Mouse (Mus musculus) cerebellum, adult 2 months (tissue): Measurements from ENCODE around the gene Tm7sf2. TPM values are rescaled to one million over a fixed set of nuclear protein-coding genes. Genes with fewer than 3 reads are reported as not detected.

Source experiments
- DNase-seq, 2 experiments: peaks; one replicate each; pipeline ENCODE4 v3.0.0; 2021
- H3K27ac ChIP-seq: fragments of 200-500 bp; 2 replicates; pipeline ENCODE4 v1.5.1; 2012; ENCODE audit warnings: low read length, control low read depth, inconsistent platforms; ENCODE audit not compliant: insufficient read depth
- H3K27me3 ChIP-seq: fragments of 200-500 bp; 2 replicates; pipeline ENCODE4 v1.6.1; 2012; ENCODE audit warnings: inconsistent platforms, mild to moderate bottlenecking, low read length, moderate library complexity; ENCODE audit not compliant: control insufficient read depth, insufficient read depth
- H3K4me1 ChIP-seq: fragments of 200-500 bp; 2 replicates; pipeline ENCODE4 v1.6.1; 2011; ENCODE audit warnings: low read length; ENCODE audit not compliant: control insufficient read depth, insufficient read depth
- H3K4me3 ChIP-seq: fragments of 200-500 bp; replicated peaks from 2 replicates; pipeline ENCODE3; 2011; ENCODE audit warnings: mild to moderate bottlenecking, low read depth, low read length, control low read depth; ENCODE audit not compliant: insufficient read depth
- CTCF ChIP-seq: fragments of 200-500 bp; IDR thresholded peaks from 2 replicates; pipeline ENCODE4 v1.5.1; 2011; ENCODE audit warnings: low read depth, mild to moderate bottlenecking, control low read depth, low read length, moderate library complexity, borderline replicate concordance; ENCODE audit not compliant: insufficient read depth
- POLR2A ChIP-seq: fragments of 200-500 bp; IDR thresholded peaks from 2 replicates; pipeline ENCODE4 v1.6.1; 2011; ENCODE audit warnings: low read length, control low read depth, borderline replicate concordance; ENCODE audit not compliant: insufficient read depth
- WGBS: fragments of 180-500 bp; shearing (Covaris S2); methylation state at CpG from one replicate; pipeline ENCODE4 v1.1.7; 2018; 5-methylcytosine and 5-hydroxymethylcytosine counted together
- polyA plus RNA-seq: library from polyadenylated mRNA; depleted of rRNA; stranded (reverse); fragments of >200 nt; gene quantifications from 2 replicates; pipeline ENCODE4 v1.2.3, GENCODE M21; 2012; rRNA removed

Tm7sf2 gene
- polyA plus RNA-seq, 1 experiment = 50.8 TPM

DNA sequence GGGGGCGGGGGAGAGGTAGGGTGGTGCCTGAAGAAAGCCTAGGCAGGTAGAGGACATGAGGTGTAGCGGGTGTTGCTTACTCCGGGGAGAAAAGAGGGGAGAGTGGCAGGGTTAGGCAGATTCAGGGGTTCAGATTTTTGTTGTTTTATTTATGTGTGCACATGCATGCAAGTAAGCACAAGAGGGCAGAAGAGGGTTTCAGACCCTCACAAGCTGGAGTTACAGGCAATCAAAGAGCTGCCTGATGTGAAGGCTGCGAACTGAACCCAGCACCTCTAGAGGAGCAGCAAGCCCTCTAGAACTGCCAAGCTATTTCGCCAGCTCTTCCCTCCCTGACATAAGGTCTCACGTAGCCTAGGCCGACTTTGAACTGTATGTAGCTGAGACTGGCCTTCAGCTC lies 51.6 kb downstream of the Tm7sf2 start:
- WGBS = 49% methylated on average over 7 of the region's 7 CpGs
- Histone ChIP-seq H3K27ac (no peak overlapping the region), H3K4me1 (no peaks in the 10 kb centered on the region), H3K27me3 (no peaks in the 10 kb centered on the region), H3K4me3 (peak overlapping the region; percentile 89)
- DNase-seq = peak in 1 of 2 experiments; percentile 21
- TF ChIP-seq POLR2A = no peak
- peak; percentile 27; the same call in 1 of the 2 replicates for TF ChIP-seq CTCF

DNA sequence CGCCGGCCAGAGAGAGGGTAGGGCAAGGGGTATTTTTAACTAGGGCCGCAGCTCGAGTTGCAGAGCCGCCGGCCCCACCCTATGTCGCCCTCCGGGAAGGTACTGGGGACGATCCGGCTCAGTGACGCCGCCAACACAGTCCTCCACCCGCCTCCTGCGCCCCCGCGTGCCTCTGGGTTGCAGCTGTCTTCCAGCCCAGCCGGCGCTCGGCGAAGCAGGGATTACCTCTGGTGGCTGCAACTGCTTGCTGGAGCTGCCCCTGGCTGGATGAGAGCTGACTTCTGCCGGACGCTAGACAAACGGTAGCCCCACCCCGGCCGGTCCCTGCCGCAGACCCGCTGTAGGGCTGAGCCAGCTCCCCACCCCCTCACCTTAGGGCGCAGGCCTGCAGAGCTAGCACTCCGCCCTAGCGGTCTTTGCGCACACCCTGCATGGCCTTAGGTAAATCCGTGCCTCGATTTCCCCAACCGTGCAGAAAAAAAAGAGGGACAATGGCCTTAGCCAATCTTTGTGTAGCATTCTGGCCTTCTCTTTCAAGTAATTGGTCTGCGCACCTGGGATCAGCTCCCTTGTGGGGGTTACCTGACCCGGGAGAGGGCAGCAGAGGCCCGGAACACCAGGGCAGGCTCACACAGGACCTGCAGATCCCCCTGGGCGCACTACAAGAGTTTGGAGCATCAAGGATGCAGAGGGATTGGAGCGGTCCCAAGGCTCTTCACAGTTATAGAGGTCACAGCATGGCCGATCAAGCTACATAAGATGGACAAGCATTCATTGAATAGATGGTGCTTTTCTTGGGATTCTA lies 52.5 kb downstream of the Tm7sf2 start, which contains the start of gene Capn1:
Gene Capn1 (minus strand): TSS at position 387 of the 805 bp plus-strand sequence.
- DNase-seq = peak; percentile 70 to 80
- Histone ChIP-seq H3K4me3 (peak within 1 kb of the TSS; percentile 89), H3K27ac (peak within 1 kb of the TSS; percentile 61), H3K27me3 (no peaks in the 10 kb centered on the region), H3K4me1 (no peaks in the 10 kb centered on the region)
- WGBS = 2% methylated on average over 40 of the region's 40 CpGs
- TF ChIP-seq CTCF (no peak), POLR2A (no peak; the same call in 1 of the 2 replicates)

DNA sequence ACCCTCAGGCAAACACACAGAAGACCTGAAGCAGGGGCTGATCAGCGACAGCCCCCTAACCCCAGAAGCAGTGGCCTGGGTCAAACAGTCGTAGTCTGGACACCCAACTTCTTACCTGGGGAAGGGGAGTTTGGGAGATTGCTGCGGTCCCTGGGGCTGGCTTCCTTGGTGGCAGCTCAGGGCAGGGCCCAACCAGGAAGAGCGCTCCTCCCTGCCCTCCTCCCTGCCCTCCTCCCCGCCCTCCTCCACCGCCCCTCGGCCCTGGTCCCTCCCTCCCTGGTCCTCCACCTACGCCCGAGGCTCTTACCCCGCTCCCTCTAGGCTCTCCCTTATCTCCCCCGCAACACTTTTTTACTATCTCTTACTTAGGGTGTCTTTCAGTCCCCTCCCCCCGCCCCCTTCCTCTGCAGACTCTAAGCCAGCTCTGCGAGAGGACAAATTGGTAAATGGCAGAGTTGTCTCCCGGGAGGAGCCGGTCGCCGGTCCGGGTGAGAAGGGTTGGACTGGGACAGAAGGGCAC lies 53.1 kb downstream of the Tm7sf2 start:
- peak; percentile 57 to 63 for DNase-seq
- peak overlapping the region; percentile 89 for H3K4me3 ChIP-seq
- WGBS = 3% methylated on average over 16 of the region's 18 CpGs
- no peak for TF ChIP-seq CTCF
- peak; percentile 40; the same call in 1 of the 2 replicates for TF ChIP-seq POLR2A
- no peaks in the 10 kb centered on the region for H3K4me1 ChIP-seq
- H3K27me3 ChIP-seq = no peaks in the 10 kb centered on the region
- H3K27ac ChIP-seq = peak overlapping the region; percentile 61

DNA sequence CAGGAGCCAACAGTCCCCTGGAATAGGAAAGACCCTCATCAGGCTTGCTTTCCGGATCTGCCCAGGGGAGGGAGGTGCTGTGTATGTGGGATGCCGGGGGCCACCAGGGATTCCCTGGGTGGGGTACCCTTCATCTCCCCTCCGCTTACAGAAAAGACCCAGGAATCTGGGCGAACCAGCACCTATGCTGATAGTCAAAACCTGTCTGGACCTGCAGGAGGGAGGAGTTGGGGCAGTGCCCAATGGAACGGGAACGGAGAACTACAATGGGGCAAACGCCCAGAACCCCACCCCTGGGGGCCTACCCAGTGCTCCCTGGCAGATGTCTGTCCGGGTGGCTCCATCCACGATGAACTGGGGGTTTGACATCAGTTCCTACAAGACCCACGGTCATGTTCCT lies 54.5 kb downstream of the Tm7sf2 start:
- DNase-seq = peak in 1 of 2 experiments; percentile 16
- H3K4me3 ChIP-seq = no peak overlapping the region
- 70% methylated on average over 10 of the region's 10 CpGs for WGBS
- no peak overlapping the region for H3K27ac ChIP-seq
- H3K4me1 ChIP-seq = no peaks in the 10 kb centered on the region
- H3K27me3 ChIP-seq = no peaks in the 10 kb centered on the region
- no peak for TF ChIP-seq CTCF

Other genes with a start within 250 kb of the Tm7sf2 start
- 23.4 and 28.3 TPM in 2 replicates for gene Frmd8, start 193.1 kb downstream of the Tm7sf2 start, polyA plus RNA-seq
- gene Slc25a45, start 190.6 kb downstream of the Tm7sf2 start, polyA plus RNA-seq = 4.3 and 5.0 TPM in 2 replicates
- 5.1 and 5.6 TPM in 2 replicates for gene Tigd3, start 174.2 kb downstream of the Tm7sf2 start, polyA plus RNA-seq
- 136 and 141 TPM in 2 replicates for gene Dpf2, start 155.4 kb downstream of the Tm7sf2 start, polyA plus RNA-seq
- 23.8 and 25.2 TPM in 2 replicates for gene Cdc42ep2, start 143.6 kb downstream of the Tm7sf2 start, polyA plus RNA-seq
- 16.8 and 19.7 TPM in 2 replicates for gene Pola2, start 104.2 kb downstream of the Tm7sf2 start, polyA plus RNA-seq
- not detected in 2 replicates for gene Slc22a20, start 82.2 kb downstream of the Tm7sf2 start, polyA plus RNA-seq
- 27.0 and 27.3 TPM in 2 replicates for gene Capn1, start 52.5 kb downstream of the Tm7sf2 start, polyA plus RNA-seq
- 34.5 and 34.8 TPM in 2 replicates for gene Syvn1, start 21.8 kb downstream of the Tm7sf2 start, polyA plus RNA-seq
- 48.7 and 51.5 TPM in 2 replicates for gene Mrpl49, start 10.6 kb downstream of the Tm7sf2 start, polyA plus RNA-seq
- 792 and 828 TPM in 2 replicates for gene Fau, start 10.5 kb downstream of the Tm7sf2 start, polyA plus RNA-seq
- gene Znhit2, start 7.2 kb downstream of the Tm7sf2 start, polyA plus RNA-seq = 50.8 and 51.5 TPM in 2 replicates
- 95.6 and 108 TPM in 2 replicates for gene Vps51, start 8.9 kb upstream of the Tm7sf2 start, polyA plus RNA-seq
- gene Tmem262, start 11.7 kb upstream of the Tm7sf2 start, polyA plus RNA-seq = 0.59 TPM in 1 of 2 replicates, not detected in the other
- gene Gm28374, start 13.9 kb upstream of the Tm7sf2 start, polyA plus RNA-seq = 0.78 and 1.3 TPM in 2 replicates
- 79.2 and 84.9 TPM in 2 replicates for gene Zfpl1, start 16.6 kb upstream of the Tm7sf2 start, polyA plus RNA-seq
- 0.14 and 0.20 TPM in 2 replicates for gene Cdca5, start 16.6 kb upstream of the Tm7sf2 start, polyA plus RNA-seq
- gene AC131692.1, start 26.0 kb upstream of the Tm7sf2 start, polyA plus RNA-seq = not detected in 2 replicates
- gene Naaladl1, start 37.4 kb upstream of the Tm7sf2 start, polyA plus RNA-seq = 0.05 and 0.24 TPM in 2 replicates
- 33.8 and 35.9 TPM in 2 replicates for gene Sac3d1, start 50.3 kb upstream of the Tm7sf2 start, polyA plus RNA-seq
- gene Snx15, start 59.9 kb upstream of the Tm7sf2 start, polyA plus RNA-seq = 66.7 and 67.9 TPM in 2 replicates
- 0.29 and 0.54 TPM in 2 replicates for gene Batf2, start 72.6 kb upstream of the Tm7sf2 start, polyA plus RNA-seq
- 174 and 188 TPM in 2 replicates for gene Arl2, start 73.2 kb upstream of the Tm7sf2 start, polyA plus RNA-seq
- 0.08 TPM in 2 replicates for gene Majin, start 116.0 kb upstream of the Tm7sf2 start, polyA plus RNA-seq
- gene Gpha2, start 158.0 kb upstream of the Tm7sf2 start, polyA plus RNA-seq = 0.21 TPM in 1 of 2 replicates, not detected in the other
- gene Ppp2r5b, start 167.5 kb upstream of the Tm7sf2 start, polyA plus RNA-seq = 243 and 258 TPM in 2 replicates
- 40.8 and 41.1 TPM in 2 replicates for gene Atg2a, start 173.3 kb upstream of the Tm7sf2 start, polyA plus RNA-seq
- gene Ehd1, start 208.4 kb upstream of the Tm7sf2 start, polyA plus RNA-seq = 168 and 220 TPM in 2 replicates
- gene Cdc42bpg, start 238.1 kb upstream of the Tm7sf2 start, polyA plus RNA-seq = 33.1 and 36.5 TPM in 2 replicates